Mouse (Mus musculus): ENCODE results near the gene Dzip1.

- TF ChIP-seq CTCF (conservative IDR thresholded peaks at IDR 0.05 in 1 of 2, IDR thresholded peaks at IDR 0.05 in 1 of 2; ENCODE audit: low read depth in 2 of 2, low read length in 2 of 2) (no peak), USF2 (conservative IDR thresholded peaks at IDR 0.05; ENCODE audit: low read depth, low read length) (no peak), ZKSCAN1 (IDR thresholded peaks at IDR 0.05; ENCODE audit: borderline replicate concordance, low read depth, low read length) (no peak), EP300 (IDR thresholded peaks at IDR 0.05; ENCODE audit: low read length) (peak; percentile 52)
Observed at GRCm38 (mm10) chr14:118965356-118966000, 40.2 kb upstream of the Dzip1 start.

Data from CH12.LX (cell line).